Mouse (Mus musculus): ENCODE data around the gene Wnt11. TPM values are rescaled to one million over a fixed set of nuclear protein-coding genes. Genes with fewer than 3 reads are reported as not detected.

Gene Wnt11
- polyA plus RNA-seq (2012; rRNA removed) = 7.2 and 8.7 TPM in 2 replicates

GRCm38 (mm10) chr7:98834711-98835321 lies at the start of gene Wnt11:
Wnt11 (plus strand) TSS chr7:98835112.

Other genes starting within 250 kb of the Wnt11 start
- 12.2 and 12.6 TPM in 2 replicates for gene Emsy, start 178.3 kb upstream of the Wnt11 start, polyA plus RNA-seq (2012; rRNA removed)
- gene Thap12, start 132.0 kb upstream of the Wnt11 start, polyA plus RNA-seq (2012; rRNA removed) = 5.4 and 10.5 TPM in 2 replicates

Data from colon, adult 2 months (tissue).